Mouse (Mus musculus): Measurements from ENCODE around the gene Gm4969. TPM values are rescaled to one million over a fixed set of nuclear protein-coding genes. Genes with fewer than 3 reads are reported as not detected.

The Gm4969 gene
- polyA plus RNA-seq, 1 experiment from 2014 or later = 5.8 TPM

DNA sequence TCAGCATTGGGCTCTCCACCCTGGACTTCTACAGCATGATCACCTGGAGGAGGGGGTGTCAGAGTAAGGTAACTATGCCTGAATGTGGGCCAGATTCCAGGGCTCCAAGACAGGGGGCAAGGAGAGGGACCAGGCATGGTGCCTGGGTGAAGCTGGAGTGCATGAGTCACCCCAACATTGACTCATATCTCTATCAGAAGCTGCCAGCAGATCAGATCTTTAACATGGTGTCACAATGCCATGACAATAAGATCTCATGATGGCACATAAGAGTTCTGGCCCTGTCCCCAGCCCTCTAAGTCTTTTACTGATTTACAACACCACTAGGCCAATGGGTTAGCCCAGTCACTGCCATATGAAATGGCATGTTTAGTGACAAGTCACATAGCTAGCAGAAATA is 14.4 kb downstream of the Gm4969 start:
- no peak overlapping the region for H3K4me3 ChIP-seq (replicated peaks; ENCODE audit: low read depth, low read length)
- ATAC-seq (ENCODE audit: low FRiP score, low TSS enrichment) = no peak

DNA sequence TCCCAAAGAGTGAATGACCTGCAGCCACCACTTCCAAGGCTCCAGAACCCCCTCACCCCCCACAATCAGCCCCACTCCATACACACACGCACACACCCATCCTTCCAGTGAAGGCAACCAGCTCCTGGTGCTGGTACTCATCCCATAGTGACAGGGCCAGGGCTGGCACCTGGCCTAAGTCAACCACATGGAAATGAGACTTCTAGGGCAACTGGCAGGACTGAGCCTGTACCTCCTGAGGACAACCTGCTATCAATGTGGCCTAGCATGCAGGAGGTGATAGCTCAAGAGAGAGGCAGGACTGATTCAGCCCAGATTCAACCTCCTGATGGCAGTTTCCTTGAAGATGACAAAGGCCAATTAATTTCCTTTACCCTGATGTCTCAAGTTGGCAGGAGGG is 17.9 kb downstream of the Gm4969 start:
- no peaks in the 10 kb centered on the region for H3K36me3 ChIP-seq (ENCODE audit: control insufficient read depth, insufficient read depth, low read length)
- 96% methylated on average over 1 of the region's 1 CpGs for WGBS
- no peak for ATAC-seq (ENCODE audit: low FRiP score, low TSS enrichment)

More for the DNA sequence above, 14.4 kb downstream of the Gm4969 start:
- DNase-seq = no peak
- Histone ChIP-seq H3K27me3 (ENCODE audit: control insufficient read depth, insufficient read depth, low read length) (no peaks in the 10 kb centered on the region), H3K4me2 (ENCODE audit: low read length) (no peak overlapping the region), H3K27ac (replicated peaks; ENCODE audit: low read depth, low read length) (no peak overlapping the region), H3K9ac (replicated peaks; ENCODE audit: low read length) (no peak overlapping the region), H3K9me3 (ENCODE audit: control insufficient read depth, low read length) (no peaks in the 10 kb centered on the region), H3K36me3 (ENCODE audit: control insufficient read depth, insufficient read depth, low read length) (no peaks in the 10 kb centered on the region), H3K4me1 (ENCODE audit: control insufficient read depth, insufficient read depth, low read length) (no peaks in the 10 kb centered on the region)

DNA sequence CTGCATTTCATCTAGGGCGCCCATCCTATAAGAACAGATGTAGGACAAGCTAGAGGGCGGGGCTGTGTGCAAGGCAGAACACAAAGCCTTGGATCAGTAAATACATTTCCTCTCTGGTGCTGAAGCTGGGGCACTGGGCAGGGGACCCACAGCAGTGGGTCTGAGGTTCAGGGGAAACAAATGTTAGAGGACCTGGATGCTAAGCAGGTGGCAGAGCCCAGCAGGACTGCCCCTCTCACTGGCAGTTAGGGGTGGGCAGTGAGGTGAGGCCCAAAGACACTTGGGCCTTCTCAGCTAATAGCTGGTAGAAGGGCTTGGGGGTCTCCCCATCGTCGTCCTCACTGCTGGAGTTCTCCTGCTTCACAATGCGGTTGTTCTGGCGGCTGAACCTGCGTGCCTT is 19.4 kb downstream of the Gm4969 start:
- no peak overlapping the region for H3K9ac ChIP-seq (replicated peaks; ENCODE audit: low read length)
- ATAC-seq (ENCODE audit: low FRiP score, low TSS enrichment) (no peak), DNase-seq (no peak)
- no peaks in the 10 kb centered on the region for H3K9me3 ChIP-seq (ENCODE audit: control insufficient read depth, low read length)
- no peak overlapping the region for H3K27ac ChIP-seq (replicated peaks; ENCODE audit: low read depth, low read length)
- H3K27me3 ChIP-seq (ENCODE audit: control insufficient read depth, insufficient read depth, low read length) = peaks cover 8% of the 10 kb centered on the region
- no peak overlapping the region for H3K4me2 ChIP-seq (ENCODE audit: low read length)
- H3K4me1 ChIP-seq (ENCODE audit: control insufficient read depth, insufficient read depth, low read length) = peaks cover 10% of the 10 kb centered on the region; the same call in 1 of the 2 replicates
- no peak overlapping the region for H3K4me3 ChIP-seq (replicated peaks; ENCODE audit: low read depth, low read length)
- 59% methylated on average over 7 of the region's 7 CpGs for WGBS
- no peaks in the 10 kb centered on the region for H3K36me3 ChIP-seq (ENCODE audit: control insufficient read depth, insufficient read depth, low read length)

More for the DNA sequence above, 17.9 kb downstream of the Gm4969 start:
- H3K4me1 ChIP-seq (ENCODE audit: control insufficient read depth, insufficient read depth, low read length) = 0 out of 2 replicates have a peak, but pooled peaks cover 5% of the 10 kb centered on the region
- H3K9me3 ChIP-seq (ENCODE audit: control insufficient read depth, low read length) = no peaks in the 10 kb centered on the region
- H3K4me2 ChIP-seq (ENCODE audit: low read length) = no peak overlapping the region
- no peak overlapping the region for H3K27ac ChIP-seq (replicated peaks; ENCODE audit: low read depth, low read length)
- no peak overlapping the region for H3K9ac ChIP-seq (replicated peaks; ENCODE audit: low read length)
- DNase-seq = no peak
- H3K27me3 ChIP-seq (ENCODE audit: control insufficient read depth, insufficient read depth, low read length) = 0 out of 2 replicates have a peak, but pooled peaks cover 3% of the 10 kb centered on the region
- no peak overlapping the region for H3K4me3 ChIP-seq (replicated peaks; ENCODE audit: low read depth, low read length)

DNA sequence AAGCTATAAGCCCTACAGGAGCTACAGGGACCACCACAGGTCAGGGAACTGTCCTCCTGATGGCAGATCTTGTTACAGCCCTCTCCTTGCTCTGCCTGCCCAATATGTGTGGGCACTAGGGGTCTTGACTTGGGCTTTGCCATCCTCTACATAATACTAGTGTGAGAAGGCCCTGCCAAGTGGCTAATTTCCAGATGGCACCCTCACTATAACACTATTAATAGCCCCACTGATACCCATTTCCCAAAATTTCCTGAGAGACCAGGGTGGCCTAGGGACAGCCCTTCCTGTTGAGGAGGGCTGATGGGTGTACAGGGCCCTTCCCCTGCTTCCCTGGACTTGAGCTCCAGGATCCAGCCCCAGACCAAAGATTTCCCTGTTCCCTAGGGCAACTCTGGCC is 20.3 kb downstream of the Gm4969 start:
- H3K27ac ChIP-seq (replicated peaks; ENCODE audit: low read depth, low read length) = no peak overlapping the region
- H3K4me2 ChIP-seq (ENCODE audit: low read length) = no peak overlapping the region
- no peak overlapping the region for H3K4me3 ChIP-seq (replicated peaks; ENCODE audit: low read depth, low read length)
- ATAC-seq (ENCODE audit: low FRiP score, low TSS enrichment) (no peak), DNase-seq (no peak)
- H3K36me3 ChIP-seq (ENCODE audit: control insufficient read depth, insufficient read depth, low read length) = no peaks in the 10 kb centered on the region
- H3K9me3 ChIP-seq (ENCODE audit: control insufficient read depth, low read length) = no peaks in the 10 kb centered on the region
- H3K4me1 ChIP-seq (ENCODE audit: control insufficient read depth, insufficient read depth, low read length) = peaks cover 18% of the 10 kb centered on the region
- peaks cover 9% of the 10 kb centered on the region for H3K27me3 ChIP-seq (ENCODE audit: control insufficient read depth, insufficient read depth, low read length)
- no peak overlapping the region for H3K9ac ChIP-seq (replicated peaks; ENCODE audit: low read length)

DNA sequence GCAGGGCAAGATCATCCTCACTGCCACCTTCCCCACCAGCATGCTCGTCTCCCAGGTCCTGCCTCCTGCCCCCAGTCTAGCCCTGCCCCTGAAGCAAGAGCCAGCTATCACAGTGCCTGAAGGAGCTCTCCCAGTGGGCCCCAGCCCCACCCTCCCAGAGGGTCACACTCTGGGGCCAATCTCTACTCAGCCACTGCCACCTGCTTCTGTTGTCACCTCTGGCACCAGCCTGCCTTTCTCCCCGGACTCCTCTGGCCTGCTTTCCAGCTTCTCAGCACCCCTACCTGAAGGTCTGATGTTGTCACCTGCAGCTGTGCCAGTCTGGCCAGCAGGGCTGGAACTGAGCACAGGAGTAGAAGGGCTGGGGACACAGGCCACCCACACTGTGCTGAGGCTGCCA is 21.0 kb downstream of the Gm4969 start:
- H3K36me3 ChIP-seq (ENCODE audit: control insufficient read depth, insufficient read depth, low read length) = no peaks in the 10 kb centered on the region
- H3K27me3 ChIP-seq (ENCODE audit: control insufficient read depth, insufficient read depth, low read length) = peaks cover 14% of the 10 kb centered on the region

DNA sequence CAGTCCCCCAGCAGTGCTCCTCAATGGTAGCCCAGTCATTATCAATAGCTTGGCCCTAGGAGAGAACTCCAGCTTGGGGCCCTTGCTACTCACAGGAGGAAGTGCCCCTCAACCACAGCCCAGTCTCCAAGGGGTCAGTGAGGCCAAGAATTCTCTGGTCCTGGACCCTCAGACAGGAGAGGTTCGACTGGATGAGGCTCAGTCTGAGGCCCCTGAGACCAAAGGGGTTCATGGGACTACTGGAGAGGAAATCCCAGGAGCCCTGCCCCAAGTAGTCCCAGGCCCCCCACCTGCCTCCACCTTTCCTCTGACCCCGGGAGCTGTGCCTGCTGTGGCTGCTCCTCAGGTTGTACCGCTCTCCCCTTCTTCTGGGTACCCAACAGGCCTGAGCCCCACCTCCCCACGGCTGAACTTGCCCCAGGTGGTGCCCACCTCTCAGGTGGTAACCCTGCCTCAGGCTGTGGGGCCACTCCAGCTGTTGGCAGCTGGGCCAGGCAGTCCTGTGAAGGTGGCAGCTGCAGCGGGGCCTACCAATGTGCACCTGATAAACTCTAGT is 21.7 kb downstream of the Gm4969 start:
- 58% methylated on average over 5 of the region's 5 CpGs for WGBS

More for the DNA sequence above, 21.0 kb downstream of the Gm4969 start:
- no peak for DNase-seq
- H3K9me3 ChIP-seq (ENCODE audit: control insufficient read depth, low read length) = no peaks in the 10 kb centered on the region
- H3K4me1 ChIP-seq (ENCODE audit: control insufficient read depth, insufficient read depth, low read length) = peaks cover 24% of the 10 kb centered on the region
- no peak overlapping the region for H3K4me2 ChIP-seq (ENCODE audit: low read length)
- 59% methylated on average over 2 of the region's 2 CpGs for WGBS
- no peak overlapping the region for H3K9ac ChIP-seq (replicated peaks; ENCODE audit: low read length)
- no peak overlapping the region for H3K4me3 ChIP-seq (replicated peaks; ENCODE audit: low read depth, low read length)
- ATAC-seq (ENCODE audit: low FRiP score, low TSS enrichment) = no peak
- no peak overlapping the region for H3K27ac ChIP-seq (replicated peaks; ENCODE audit: low read depth, low read length)

DNA sequence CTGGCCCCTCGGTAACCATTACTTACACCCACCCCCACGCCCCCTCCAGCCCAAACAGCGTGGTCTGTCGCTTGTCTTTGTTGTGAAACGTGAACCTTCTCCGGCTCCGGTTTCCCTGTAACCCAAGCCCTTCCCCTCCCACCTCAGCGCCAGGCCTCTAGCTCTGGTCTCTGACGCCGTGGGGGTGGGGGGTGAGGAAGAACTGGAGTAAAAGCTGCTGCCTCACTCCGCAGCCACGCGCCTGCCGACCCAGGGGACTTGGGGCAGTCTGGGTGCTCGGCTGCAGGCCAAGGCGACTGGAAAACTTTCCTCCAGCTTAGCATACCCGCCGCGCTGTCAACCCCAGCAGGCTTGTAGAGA is 22.4 kb downstream of the Gm4969 start:
- WGBS = 0% methylated on average over 19 of the region's 19 CpGs
- Histone ChIP-seq H3K9me3 (ENCODE audit: control insufficient read depth, low read length) (no peaks in the 10 kb centered on the region), H3K27ac (replicated peaks; ENCODE audit: low read depth, low read length) (0 out of 2 replicates have a peak overlapping the region, but pooled peaks have one; percentile 26), H3K36me3 (ENCODE audit: control insufficient read depth, insufficient read depth, low read length) (peaks cover 12% of the 10 kb centered on the region), H3K4me2 (ENCODE audit: low read length) (peak overlapping the region; percentile 97), H3K4me3 (replicated peaks; ENCODE audit: low read depth, low read length) (peak overlapping the region; percentile 50), H3K9ac (replicated peaks; ENCODE audit: low read length) (peak overlapping the region; percentile 54; the same call in 1 of the 2 replicates), H3K4me1 (ENCODE audit: control insufficient read depth, insufficient read depth, low read length) (peaks cover 24% of the 10 kb centered on the region), H3K27me3 (ENCODE audit: control insufficient read depth, insufficient read depth, low read length) (peaks cover 23% of the 10 kb centered on the region)
- ATAC-seq (ENCODE audit: low FRiP score, low TSS enrichment) = no peak
- peak; percentile 69 for DNase-seq

More for the DNA sequence above, 21.7 kb downstream of the Gm4969 start:
- ATAC-seq (ENCODE audit: low FRiP score, low TSS enrichment) = no peak
- DNase-seq = no peak
- Histone ChIP-seq H3K27ac (replicated peaks; ENCODE audit: low read depth, low read length) (no peak overlapping the region), H3K4me3 (replicated peaks; ENCODE audit: low read depth, low read length) (peak overlapping the region; percentile 50; the same call in 1 of the 2 replicates), H3K9ac (replicated peaks; ENCODE audit: low read length) (no peak overlapping the region), H3K4me1 (ENCODE audit: control insufficient read depth, insufficient read depth, low read length) (peaks cover 24% of the 10 kb centered on the region), H3K4me2 (ENCODE audit: low read length) (peak overlapping the region; percentile 97), H3K36me3 (ENCODE audit: control insufficient read depth, insufficient read depth, low read length) (0 out of 2 replicates have a peak, but pooled peaks cover 5% of the 10 kb centered on the region), H3K27me3 (ENCODE audit: control insufficient read depth, insufficient read depth, low read length) (peaks cover 19% of the 10 kb centered on the region), H3K9me3 (ENCODE audit: control insufficient read depth, low read length) (no peaks in the 10 kb centered on the region)

DNA sequence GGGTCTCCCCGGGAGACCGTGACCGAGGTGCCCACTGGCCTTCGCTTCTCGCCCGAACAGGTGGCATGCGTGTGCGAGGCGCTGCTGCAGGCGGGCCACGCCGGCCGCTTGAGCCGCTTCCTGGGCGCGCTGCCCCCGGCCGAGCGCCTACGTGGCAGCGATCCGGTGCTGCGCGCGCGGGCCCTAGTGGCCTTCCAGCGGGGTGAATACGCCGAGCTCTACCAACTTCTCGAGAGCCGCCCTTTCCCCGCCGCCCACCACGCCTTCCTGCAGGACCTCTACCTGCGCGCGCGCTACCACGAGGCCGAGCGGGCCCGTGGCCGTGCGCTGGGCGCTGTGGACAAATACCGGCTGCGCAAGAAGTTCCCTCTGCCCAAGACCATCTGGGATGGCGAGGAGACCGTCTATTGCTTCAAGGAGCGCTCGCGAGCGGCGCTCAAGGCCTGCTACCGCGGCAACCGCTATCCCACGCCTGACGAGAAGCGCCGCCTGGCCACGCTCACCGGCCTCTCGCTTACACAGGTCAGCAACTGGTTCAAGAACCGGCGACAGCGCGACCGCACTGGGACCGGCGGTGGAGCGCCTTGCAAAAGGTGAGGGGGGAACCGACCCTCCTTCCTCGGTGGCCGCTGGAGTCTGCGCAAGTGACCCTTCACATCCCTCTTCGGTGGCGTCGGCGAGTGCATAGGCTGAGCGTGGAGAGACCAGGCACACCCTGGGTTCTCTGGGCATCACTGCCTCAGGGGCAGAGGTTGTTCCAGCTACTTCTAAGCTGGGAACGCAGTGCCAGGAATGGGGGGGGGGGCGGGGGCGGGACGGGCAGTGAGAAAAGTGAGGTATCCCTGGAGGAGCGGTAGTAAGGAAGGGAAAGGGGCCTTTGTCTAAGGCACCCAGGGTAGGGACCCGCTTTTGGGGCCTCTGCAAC is 23.1 kb downstream of the Gm4969 start:
- Histone ChIP-seq H3K27me3 (ENCODE audit: control insufficient read depth, insufficient read depth, low read length) (peaks cover 26% of the 10 kb centered on the region), H3K4me2 (ENCODE audit: low read length) (peak overlapping the region; percentile 97), H3K36me3 (ENCODE audit: control insufficient read depth, insufficient read depth, low read length) (peaks cover 18% of the 10 kb centered on the region), H3K9me3 (ENCODE audit: control insufficient read depth, low read length) (no peaks in the 10 kb centered on the region), H3K4me1 (ENCODE audit: control insufficient read depth, insufficient read depth, low read length) (peaks cover 24% of the 10 kb centered on the region), H3K27ac (replicated peaks; ENCODE audit: low read depth, low read length) (peak overlapping the region; percentile 75), H3K4me3 (replicated peaks; ENCODE audit: low read depth, low read length) (peak overlapping the region; percentile 50), H3K9ac (replicated peaks; ENCODE audit: low read length) (peak overlapping the region; percentile 54)
- ATAC-seq (ENCODE audit: low FRiP score, low TSS enrichment) (no peak), DNase-seq (peak; percentile 66)
- 0% methylated on average over 82 of the region's 87 CpGs for WGBS
